Comparison of ENCODE assay signal across 24 mouse cellular contexts in genomic region chr8:57052661-57053060, GRCm38 (mm10).
DNase-seq lines count a peak whose midpoint lies in the region; ATAC-seq and TF ChIP-seq lines count a peak whose summit lies in the region.
"Had no signal": no experiment of that assay in that cellular context is flagged by ENCODE, and none has a peak within 500 bp of the region (broad histone marks: within the 10 kb centered on the region; RNA-seq: fewer than 3 reads in every experiment).

No protein-coding gene starts in this region.

- no peak overlapping the region for H3K4me3 ChIP-seq in lung, postnatal 0 days (ENCODE audit: low read depth, low read length)
- no peak overlapping the region for H3K4me3 ChIP-seq in limb, embryonic 12.5 days (replicated peaks)
- no peak overlapping the region for H3K4me3 ChIP-seq in heart, embryonic 10.5 days
- H3K4me3 ChIP-seq in intestine, embryonic 15.5 days (replicated peaks): no peak overlapping the region
- H3K4me3 ChIP-seq: embryonic facial prominence, embryonic 15.5 days; erythroblast, embryonic 14.5 days; forebrain, embryonic 10.5 days; hindbrain, embryonic 13.5 days had no signal

- H3K36me3 ChIP-seq in lung, postnatal 0 days (ENCODE audit: insufficient read depth, low read length): no peaks in the 10 kb centered on the region
- no peaks in the 10 kb centered on the region for H3K36me3 ChIP-seq in limb, embryonic 12.5 days
- H3K36me3 ChIP-seq in heart, embryonic 10.5 days: no peaks in the 10 kb centered on the region
- H3K36me3 ChIP-seq in intestine, embryonic 15.5 days: no peaks in the 10 kb centered on the region
- H3K36me3 ChIP-seq: embryonic facial prominence, embryonic 15.5 days; forebrain, embryonic 10.5 days; G1E; hindbrain, embryonic 13.5 days had no signal

- no peaks in the 10 kb centered on the region for H3K27me3 ChIP-seq in lung, postnatal 0 days (replicated peaks; ENCODE audit: insufficient read depth, low read length)
- no peaks in the 10 kb centered on the region for H3K27me3 ChIP-seq in limb, embryonic 12.5 days
- no peaks in the 10 kb centered on the region for H3K27me3 ChIP-seq in heart, embryonic 10.5 days (ENCODE audit: insufficient read depth, poor library complexity, severe bottlenecking)
- H3K27me3 ChIP-seq in intestine, embryonic 15.5 days (replicated peaks): no peaks in the 10 kb centered on the region
- H3K27me3 ChIP-seq: embryonic facial prominence, embryonic 15.5 days; hindbrain, embryonic 13.5 days had no signal

- H3K4me1 ChIP-seq in lung, postnatal 0 days (ENCODE audit: insufficient read depth, low read depth, low read length): no peaks in the 10 kb centered on the region
- H3K4me1 ChIP-seq in limb, embryonic 12.5 days (replicated peaks): peaks cover 7% of the 10 kb centered on the region; the same call in 1 of the 2 replicates
- H3K4me1 ChIP-seq in heart, embryonic 10.5 days: no peaks in the 10 kb centered on the region
- no peaks in the 10 kb centered on the region for H3K4me1 ChIP-seq in intestine, embryonic 15.5 days (replicated peaks)
- H3K4me1 ChIP-seq: embryonic facial prominence, embryonic 15.5 days; forebrain, embryonic 10.5 days; hindbrain, embryonic 13.5 days had no signal

- H3K9me3 ChIP-seq in lung, postnatal 0 days (ENCODE audit: low read length): no peaks in the 10 kb centered on the region
- no peaks in the 10 kb centered on the region for H3K9me3 ChIP-seq in limb, embryonic 12.5 days
- H3K9me3 ChIP-seq in heart, embryonic 10.5 days: no peaks in the 10 kb centered on the region
- H3K9me3 ChIP-seq in intestine, embryonic 15.5 days: no peaks in the 10 kb centered on the region
- H3K9me3 ChIP-seq: embryonic facial prominence, embryonic 15.5 days; forebrain, embryonic 10.5 days; G1E; hindbrain, embryonic 13.5 days had no signal

- H3K9ac ChIP-seq in lung, postnatal 0 days (replicated peaks; ENCODE audit: low read depth): no peak overlapping the region
- H3K9ac ChIP-seq in limb, embryonic 12.5 days (replicated peaks): no peak overlapping the region
- no peak overlapping the region for H3K9ac ChIP-seq in intestine, embryonic 15.5 days
- H3K9ac ChIP-seq: embryonic facial prominence, embryonic 15.5 days; hindbrain, embryonic 13.5 days had no signal

- WGBS in lung, postnatal 0 days: 55% methylated on average over 4 of the region's 4 CpGs
- WGBS in limb, embryonic 12.5 days: 9% methylated on average over 4 of the region's 4 CpGs
- 81% methylated on average over 4 of the region's 4 CpGs for WGBS in heart, embryonic 10.5 days
- WGBS in intestine, embryonic 15.5 days: 56% methylated on average over 4 of the region's 4 CpGs

- H3K27ac ChIP-seq in lung, postnatal 0 days (ENCODE audit: low read length): no peak overlapping the region
- peak overlapping the region; percentile 66; the same call in 1 of the 2 replicates for H3K27ac ChIP-seq in limb, embryonic 12.5 days
- no peak overlapping the region for H3K27ac ChIP-seq in heart, embryonic 10.5 days
- no peak overlapping the region for H3K27ac ChIP-seq in intestine, embryonic 15.5 days
- H3K27ac ChIP-seq: embryonic facial prominence, embryonic 15.5 days; forebrain, embryonic 10.5 days; hindbrain, embryonic 13.5 days; hindbrain, postnatal 0 days had no signal

- peak; percentile 42 for DNase-seq in embryo, embryonic 10.5 days (ENCODE audit: low spot score)
- DNase-seq in embryo, embryonic 10 days (ENCODE audit: low spot score): no peak
- DNase-seq in lung, postnatal 0 days (ENCODE audit: low spot score): peak; percentile 36
- no peak for DNase-seq in lung, adult 18-20 months
- no peak for DNase-seq in heart, embryonic 10.5 days (ENCODE audit: low spot score)
- DNase-seq in cerebellum, adult 9-11 months: no peak
- DNase-seq: adrenal gland, adult 8-10 months; adrenal gland, postnatal 36 days; B cell, adult 2 months; cerebellum, adult 2 months; cerebellum, postnatal 14 days; gastrocnemius, postnatal 36 days; heart, adult 11 months; heart, postnatal 10 days had no signal

- TF ChIP-seq EP300 in lung, postnatal 0 days (IDR thresholded peaks at IDR 0.05): no peak

- ATAC-seq in lung, postnatal 0 days: no peak
- 0 out of 2 replicates have a peak, but pooled peaks have one; percentile 66 for ATAC-seq in limb, embryonic 12.5 days (ENCODE audit: insufficient number of reproducible peaks, insufficient read depth, low FRiP score, low TSS enrichment, low read depth)
- no peak for ATAC-seq in intestine, embryonic 15.5 days
- ATAC-seq: CD4-positive, CD25-positive, alpha-beta regulatory T cell, adult 4 months; forebrain, embryonic 14.5 days; hindbrain, postnatal 0 days had no signal

- no peak for TF ChIP-seq CTCF in lung, postnatal 0 days (IDR thresholded peaks at IDR 0.05)

- no peak overlapping the region for H3K4me2 ChIP-seq in lung, postnatal 0 days (replicated peaks; ENCODE audit: low read depth, low read length)
- H3K4me2 ChIP-seq in limb, embryonic 12.5 days: peak overlapping the region; percentile 17; the same call in 1 of the 2 replicates
- no peak overlapping the region for H3K4me2 ChIP-seq in intestine, embryonic 15.5 days (replicated peaks)
- H3K4me2 ChIP-seq: embryonic facial prominence, embryonic 15.5 days; hindbrain, embryonic 13.5 days had no signal

Comparison
In these comparisons a context has a peak if more than half of its experiments do, and no peak if none do; other contexts are left out.
1. DNase-seq: peak in embryo, embryonic 10.5 days (single experiment) and lung, postnatal 0 days (single experiment); none in embryo, embryonic 10 days (single experiment), lung, adult 18-20 months (0 of 2), heart, embryonic 10.5 days (single experiment) and cerebellum, adult 9-11 months (single experiment).